Mouse (Mus musculus) mesoderm, embryonic 11.5 days (tissue): ENCODE measurements around the gene BC005624.
"Not testable (repeated sequence)": the region's sequence is repeated elsewhere in the genome, so short reads cannot be mapped to it uniquely, and the experiment has no call there.

Experiments used
- DNase-seq: peaks from one replicate; pipeline ENCODE4 v3.0.0-alpha.2; 2012; ENCODE audit warnings: low read depth, low spot score

BC005624 gene

DNA sequence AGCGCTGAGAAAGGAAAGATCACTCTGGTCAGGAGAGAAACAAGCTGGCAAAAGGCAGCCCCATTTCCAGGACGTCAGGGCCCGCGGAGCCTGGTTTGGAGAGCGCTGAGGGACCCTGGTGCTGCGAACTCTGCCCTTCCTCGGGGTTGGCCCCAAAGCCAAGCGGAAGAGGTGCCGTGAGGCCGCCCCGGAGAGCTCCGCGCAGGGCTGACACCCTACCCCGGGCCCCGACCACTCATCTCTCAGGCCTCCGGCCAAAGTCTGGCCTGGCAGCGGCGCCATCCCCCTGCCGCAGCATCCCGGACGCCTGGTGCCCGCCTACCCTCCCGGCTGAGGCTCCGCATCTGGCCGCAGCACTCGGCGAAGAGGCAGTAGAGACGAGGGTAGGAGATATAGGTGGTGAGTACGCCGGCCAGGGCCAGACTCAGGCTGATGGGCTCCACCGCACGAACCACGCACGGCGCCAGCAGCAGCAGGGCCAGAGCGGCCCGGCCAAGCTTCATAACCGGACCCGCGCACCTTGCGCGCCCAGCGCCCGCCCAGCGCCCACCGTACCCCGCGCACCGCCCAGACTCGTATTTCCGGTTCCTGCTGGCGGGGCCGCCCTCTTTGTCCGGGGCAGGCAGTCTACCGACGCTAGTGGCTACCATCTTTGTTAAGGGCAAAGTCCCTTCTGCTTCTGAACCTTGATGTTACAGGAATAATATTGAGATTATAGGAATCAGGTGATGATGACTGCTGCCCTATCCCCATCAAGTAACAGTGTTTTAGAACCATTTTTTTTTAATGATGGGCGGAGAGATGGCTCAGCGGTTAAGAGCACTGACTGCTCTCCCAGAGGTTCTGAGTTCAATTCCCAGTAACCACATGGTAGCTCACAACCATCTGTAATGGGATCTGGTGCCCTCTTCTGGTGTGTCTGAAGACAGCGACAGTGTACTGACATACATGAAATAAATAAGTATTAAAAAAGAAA lies 14.4 kb downstream of the BC005624 start, which contains the start of gene Tor1a:
Tor1a (minus strand) TSS at position 582 of the 976 bp plus-strand sequence.
- peak; percentile 90 for DNase-seq

DNA sequence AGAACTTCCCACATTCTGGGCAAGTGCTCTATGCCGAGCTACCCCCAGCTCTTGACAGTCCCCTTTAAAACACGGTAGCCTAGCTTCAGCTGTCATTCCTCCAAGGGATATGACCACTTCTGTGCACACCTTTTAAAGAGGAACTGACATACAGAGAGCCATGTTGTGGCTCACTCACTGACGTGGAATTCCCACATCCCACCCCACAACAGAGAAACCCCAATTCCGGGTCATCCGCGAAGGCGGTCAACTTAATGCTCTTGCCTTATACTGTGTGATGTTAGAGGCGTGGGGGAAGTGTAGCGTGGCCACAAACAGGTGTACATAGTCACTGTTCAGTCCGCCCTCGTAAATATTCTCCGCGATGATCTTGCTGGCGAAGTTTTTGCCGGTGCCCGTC lies 15.2 kb downstream of the BC005624 start:
- no peak for DNase-seq

DNA sequence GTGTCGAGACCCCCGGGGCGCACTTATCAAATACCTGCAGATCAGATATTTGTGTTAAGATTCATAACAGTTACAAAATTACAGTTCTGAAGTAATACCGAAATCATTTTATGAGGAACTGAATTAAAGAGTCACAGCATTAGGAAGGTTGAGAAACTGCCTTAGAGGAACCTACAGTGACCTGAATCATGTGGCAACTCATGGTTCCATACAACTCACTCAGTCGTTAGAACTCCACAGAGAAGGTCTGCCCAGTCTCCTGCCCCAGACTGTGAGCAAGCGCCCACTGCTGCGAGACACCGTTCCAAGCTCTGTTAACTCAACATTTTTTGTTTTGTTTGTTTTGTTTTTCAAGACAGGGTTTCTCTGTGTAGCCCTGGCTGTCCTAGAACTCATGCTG lies 16.4 kb downstream of the BC005624 start:
- DNase-seq = no peak

DNA sequence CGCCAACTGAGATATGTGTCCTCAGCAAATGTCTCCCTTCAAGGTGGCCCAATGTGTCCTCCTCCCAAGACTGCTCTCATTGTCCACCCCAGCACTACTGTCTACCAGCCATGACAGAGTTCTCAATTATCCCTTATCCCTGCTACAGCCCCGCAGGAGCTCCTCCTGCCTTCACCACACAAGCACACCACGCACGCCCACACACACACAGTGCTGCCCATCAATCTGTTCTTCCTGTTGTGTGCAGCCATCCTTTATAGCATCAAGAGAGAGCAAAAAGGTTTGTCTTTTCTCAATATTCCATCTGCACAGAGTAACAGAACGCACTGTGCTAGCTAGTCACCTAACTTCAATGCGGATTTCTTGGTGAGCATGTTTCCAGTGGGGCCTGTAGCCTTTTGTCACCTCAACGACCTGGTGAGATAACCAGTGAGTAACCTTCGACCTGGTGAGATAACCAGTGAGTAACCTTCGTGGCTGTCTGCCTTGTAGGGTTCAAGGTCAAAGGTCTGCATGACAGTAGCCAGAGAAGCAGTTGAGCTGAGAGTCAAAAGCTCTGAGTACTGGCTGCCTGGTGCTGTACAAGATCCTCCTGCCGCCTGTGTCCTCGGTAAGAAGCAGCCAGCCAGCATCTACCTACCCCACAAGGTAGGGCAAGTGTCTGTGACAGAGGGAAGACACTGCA lies 19.3 kb downstream of the BC005624 start:
- DNase-seq = no peak

DNA sequence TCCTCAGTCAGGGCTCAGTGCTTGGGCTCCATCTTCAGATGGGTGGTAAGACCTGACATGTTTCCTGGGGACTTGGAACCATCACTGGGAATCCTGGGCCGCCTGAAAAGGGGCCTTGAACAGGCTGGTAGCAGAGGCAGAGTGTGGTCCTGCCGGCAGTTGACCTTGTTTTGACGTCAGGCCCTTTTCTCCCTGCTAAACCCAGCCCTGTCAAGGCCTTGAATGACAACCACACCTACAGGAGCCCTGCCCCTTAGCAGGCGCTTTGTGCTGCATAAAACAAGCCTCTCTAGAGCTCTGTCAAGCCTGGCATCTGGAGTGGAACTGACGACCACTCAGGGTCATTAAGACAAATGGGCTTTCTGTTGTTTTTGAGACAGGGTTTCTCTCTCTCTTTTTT lies 22.1 kb downstream of the BC005624 start:
- DNase-seq = no peak

DNA sequence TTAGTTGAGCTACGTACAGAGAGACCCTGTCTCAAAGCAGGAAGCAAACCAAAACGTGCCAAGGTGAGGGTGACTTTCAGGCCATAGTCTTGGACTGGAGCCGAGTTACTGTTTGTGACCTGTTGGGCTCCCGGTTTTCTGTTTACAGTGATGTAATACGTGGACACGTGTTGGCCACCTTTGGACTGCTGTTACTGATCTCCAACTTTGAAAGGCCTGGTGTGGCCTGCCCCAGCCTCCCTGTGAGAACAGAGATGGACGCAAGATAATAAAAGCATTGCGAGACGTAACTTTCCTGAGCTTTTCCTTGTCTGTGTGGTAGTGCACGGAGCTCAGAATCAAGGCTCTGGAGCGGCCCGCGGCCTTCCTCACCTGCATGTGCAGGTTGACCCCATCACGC lies 23.3 kb downstream of the BC005624 start:
- DNase-seq = no peak

DNA sequence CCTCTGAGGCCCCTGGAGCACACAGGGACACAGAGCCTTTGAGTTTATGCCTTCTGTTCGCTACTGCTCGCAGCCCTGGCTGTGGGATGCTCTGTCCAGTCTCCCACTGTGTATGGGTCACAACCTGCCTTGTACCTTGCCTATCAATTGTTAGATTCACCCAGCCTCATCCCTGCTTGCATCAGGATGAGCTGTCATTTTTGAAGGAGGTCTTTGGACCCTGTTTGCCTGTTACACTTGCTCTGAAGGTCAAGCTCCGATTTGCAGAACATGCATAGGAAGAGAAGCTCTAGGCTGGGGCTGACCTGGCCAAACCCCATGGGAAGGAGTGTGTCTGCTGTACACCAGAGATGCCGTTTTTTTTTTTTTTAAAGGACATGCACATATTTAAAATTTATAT lies 24.5 kb downstream of the BC005624 start:
- no peak for DNase-seq

DNA sequence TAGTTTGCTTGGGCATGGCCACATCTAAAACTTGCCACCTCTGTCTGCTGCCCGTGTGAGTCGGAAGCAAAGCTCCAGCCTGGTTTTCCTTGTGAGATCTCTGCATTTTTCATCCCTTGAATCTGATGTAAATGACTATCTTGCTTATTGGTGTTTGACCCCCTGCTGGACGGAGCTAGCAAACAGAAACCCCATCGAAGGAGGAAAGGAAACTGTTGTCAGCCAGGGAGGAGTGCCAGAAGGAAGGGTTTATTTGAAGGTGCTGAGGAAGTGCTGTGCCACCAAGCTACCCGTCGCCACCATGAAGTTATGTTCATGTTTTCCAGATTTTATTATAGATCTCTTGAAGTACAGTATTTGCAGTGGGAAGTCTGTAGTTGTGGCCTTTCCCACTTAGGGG lies 27.2 kb downstream of the BC005624 start:
- DNase-seq = no peak

DNA sequence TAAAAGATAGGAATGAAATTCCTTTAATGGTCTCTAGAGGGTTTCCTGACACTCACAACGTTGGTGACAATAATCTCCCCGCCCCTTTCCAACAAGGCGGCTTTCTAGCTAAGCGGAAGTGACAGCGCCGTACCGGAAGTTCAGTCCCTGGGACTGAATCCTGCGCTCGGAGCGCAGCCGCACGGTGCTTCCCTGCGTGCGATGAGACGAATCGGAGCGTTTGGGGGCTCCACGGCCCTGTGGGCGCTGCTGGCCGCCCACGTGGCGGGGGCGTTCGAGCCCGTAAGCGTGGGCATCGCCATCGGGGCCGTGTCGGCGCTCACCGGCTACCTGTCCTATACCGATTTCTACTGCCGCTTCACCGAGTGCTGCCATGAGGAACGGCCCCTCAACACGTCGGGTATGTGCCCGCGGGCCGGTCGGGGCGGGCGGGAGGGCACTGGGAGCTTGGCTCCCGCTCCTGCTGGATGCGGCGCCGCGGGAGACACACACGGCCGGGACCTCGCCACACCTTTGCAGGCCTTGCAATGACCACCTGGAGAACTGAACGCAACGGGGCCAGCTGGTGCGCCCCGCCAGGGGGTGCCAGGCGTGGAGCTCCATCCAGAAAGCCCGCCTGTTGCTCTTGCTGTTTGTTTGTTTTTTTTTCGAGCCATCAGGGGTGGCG lies 29.0 kb downstream of the BC005624 start, which contains the start of gene Tor1b:
Tor1b (plus strand) TSS at position 136 of the 667 bp plus-strand sequence.
- peak; percentile 92 for DNase-seq

DNA sequence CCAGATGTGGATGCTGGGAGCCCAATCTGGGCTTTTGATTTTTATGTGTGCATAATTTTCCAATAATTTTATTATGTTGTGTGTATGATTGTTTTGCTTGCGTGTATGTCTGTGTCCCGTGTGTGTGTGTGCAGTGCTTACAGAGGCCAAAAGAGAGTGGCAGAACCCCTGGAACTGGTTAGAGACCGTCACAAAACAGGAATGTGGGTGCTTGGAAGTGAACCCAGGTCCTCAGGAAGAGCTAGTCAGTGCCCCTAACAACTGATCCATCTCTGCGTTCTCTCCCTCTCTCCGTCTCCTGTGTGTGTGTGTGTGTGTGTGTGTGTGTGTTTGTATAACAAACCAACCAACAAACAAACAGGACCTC lies 29.6 kb downstream of the BC005624 start:
- DNase-seq = no peak

DNA sequence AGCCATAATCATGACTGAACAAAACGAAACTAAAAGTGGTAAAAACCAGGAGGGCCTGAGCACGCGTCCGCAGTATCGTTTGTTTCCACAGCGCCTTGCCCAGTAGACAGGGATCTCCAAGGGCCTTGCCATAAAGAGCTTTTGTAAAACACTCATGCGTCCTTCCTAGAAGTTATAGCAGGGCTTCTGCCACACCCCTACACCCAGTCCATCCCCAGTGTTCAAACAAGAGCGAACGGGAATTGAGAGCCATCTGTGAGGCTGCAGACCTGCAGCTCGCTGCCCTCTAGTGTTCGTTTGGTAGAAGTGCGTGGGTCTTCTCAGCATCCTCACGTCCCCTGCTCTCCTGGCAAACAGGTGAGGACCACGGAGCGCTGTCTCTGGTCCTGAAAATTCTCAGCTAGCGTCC lies 39.4 kb downstream of the BC005624 start:
- DNase-seq = peak; percentile 87

DNA sequence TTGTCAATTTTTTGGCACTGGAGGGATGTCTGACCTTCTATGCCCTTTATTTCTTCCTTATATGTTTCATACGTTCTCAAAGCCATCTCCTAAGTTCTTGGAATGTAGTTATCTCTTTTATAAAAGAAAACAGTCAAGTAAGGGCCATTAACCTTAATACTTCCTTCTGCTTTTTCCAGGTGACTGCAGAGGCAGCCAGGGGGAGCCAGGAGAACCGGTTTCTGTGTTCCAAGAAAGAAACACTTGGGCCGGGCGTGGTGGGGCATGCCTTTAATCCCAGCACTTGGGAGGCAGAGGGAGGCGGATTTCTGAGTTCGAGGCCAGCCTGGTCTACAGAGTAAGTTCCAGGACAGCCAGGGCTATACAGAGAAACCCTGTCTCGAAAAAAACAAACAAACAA lies 39.9 kb downstream of the BC005624 start:
- DNase-seq = not testable (repeated sequence)

DNA sequence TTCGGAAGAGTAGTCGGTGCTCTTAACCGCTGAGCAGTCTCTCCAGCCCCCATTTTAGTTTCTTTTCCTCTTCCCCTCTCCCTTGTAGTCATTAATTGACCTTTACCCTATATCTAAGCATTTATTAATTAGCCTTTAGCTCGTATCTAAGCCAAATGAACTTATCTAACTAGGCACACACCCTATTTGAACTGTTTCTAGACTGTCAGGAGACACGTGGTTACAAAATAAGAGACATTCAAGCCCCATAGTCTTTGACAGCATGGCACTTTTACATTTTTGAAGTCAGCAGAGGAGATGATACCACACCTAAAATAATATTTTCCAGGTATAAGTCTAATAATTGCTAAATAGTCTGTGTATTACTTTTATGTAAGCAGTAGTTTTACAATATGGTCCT lies 40.4 kb downstream of the BC005624 start:
- DNase-seq = no peak

DNA sequence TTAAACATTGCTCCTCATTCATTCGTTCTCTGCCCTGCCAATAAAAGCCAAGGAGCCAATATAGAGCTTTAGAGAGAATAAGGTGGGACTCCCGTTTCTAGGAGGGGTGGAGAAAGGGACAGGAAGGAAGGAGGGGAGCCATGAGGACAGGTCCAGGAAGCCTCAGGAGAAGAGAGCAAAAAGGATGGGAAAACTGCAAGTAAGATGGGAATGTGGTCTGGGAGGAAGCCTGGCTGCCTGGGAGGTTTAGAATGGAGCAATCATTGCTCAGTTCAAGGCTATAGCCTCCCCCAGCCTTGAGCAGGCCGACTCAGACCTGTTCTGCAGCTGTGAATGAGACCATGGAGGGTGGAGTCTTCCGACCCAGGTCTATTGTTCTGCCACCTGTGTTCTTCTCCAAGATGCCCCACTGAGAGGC lies 43.4 kb downstream of the BC005624 start:
- DNase-seq = no peak

DNA sequence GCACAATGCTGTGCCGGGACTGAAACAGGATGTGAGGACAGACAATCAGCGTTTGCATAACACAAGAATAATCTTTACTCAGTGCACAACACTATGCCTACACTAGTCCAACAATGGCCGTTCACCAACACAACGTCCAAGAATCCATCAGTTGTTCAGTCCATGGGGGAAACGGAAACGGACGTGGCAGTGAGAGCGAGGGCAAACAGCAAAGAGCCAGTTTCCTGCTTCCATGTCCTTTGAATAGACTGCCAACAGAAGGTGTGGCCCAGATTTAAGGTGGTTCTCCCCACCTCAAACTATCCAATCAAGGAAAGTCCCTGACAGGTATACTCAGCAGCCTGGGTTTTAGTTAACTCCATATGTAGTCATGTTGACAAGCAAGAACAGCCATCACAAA lies 44.3 kb downstream of the BC005624 start:
- DNase-seq = no peak

DNA sequence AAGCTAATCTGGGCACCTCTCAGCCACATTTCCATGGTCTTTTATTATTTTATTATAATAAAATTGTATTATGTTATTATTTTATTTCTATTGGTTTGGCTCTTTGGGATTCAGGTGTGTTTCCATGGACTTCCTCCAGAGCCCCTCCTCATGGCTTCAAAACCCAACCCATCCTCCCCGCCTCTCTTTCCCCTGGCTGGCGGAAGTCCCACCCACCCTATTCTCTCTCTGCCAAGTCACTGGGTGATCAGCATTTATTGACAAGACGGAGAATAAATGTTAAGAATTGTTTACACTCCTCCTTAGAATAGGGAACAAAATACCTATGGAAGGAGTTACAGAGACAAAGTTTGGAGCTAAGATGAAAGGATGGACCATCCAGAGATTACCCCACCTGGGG lies 45.2 kb downstream of the BC005624 start:
- DNase-seq = no peak

DNA sequence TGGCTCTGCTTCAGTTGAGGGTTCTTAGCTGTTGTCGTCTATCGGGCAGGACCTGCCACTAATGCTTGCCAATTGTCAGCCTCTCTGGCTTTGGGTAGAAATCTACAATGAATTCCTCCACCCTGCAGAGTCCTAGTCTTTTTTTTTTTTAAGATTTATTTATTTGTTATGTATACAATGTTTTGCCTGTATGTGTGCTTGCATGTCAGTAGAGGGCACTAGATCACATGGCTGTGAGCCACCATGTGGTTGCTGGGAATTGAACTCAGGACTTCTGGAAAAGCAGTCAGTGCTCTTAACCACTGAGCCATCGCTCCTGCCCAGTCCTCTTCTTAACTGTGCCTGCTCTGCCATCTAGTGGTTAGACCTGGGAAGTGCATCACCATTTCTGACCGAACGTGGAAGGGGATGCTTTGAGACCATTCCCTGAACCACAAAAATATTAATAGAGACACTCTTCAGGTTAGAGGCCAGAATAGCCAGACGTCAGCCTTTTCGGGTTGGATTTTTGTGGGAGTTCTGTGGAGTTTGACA lies 48.0 kb downstream of the BC005624 start:
- DNase-seq = peak; percentile 87

DNA sequence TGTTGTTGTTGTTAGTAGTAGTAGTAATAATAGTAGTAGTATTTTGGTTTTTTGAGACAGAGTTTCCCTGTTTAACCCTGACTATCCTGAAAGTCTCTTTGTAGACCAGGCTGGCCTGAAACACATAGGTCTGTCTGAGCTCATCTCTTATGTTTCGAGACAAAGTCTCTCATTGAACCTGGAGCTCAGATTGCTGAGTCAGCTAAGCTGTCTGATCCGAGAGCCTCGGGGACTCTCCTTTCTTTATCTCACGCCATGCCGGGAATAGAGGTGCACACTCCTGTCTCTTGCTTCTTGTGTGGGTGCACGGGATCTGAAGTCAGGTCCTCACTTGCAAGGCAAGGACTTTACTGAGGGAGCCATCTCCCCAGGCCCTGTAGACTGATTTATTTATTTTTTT lies 49.0 kb downstream of the BC005624 start:
- DNase-seq = no peak

DNA sequence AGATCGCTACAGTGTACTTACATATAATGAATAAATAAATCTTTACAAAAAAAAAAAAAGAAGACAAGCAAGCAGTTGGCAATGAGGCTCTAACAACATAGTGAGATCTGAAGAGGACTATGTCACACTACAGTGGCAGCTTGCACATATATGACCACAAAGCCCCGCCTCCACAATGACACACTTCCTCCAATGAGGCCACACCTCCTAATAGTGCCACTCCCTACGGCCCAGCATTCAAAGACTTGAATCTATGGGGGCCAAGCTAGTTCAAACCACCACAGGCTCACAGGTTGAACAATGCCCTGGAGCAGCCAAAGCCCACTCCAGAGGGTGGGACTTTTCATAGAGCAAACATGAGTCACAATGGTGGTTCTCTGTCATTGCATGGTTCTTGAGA lies 50.1 kb downstream of the BC005624 start:
- DNase-seq = no peak

DNA sequence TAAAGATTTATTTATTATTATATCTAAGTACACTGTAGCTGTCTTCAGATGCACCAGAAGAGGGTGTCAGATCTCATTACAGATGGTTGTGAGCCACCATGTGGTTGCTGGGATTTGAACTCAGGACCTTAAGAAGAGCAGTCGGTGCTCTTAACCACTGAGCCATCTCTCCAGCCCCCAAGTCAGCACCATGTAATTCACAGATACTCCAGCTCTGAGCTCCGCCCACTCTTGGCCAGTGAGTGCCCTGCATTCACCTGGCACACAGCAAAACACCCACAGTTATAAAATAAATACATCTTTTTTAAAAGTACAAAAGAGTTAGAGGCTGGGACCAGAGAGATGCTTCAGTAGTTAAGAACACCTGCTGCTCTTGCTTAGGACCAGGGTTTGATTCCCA lies 51.2 kb downstream of the BC005624 start:
- not testable (repeated sequence) for DNase-seq

DNA sequence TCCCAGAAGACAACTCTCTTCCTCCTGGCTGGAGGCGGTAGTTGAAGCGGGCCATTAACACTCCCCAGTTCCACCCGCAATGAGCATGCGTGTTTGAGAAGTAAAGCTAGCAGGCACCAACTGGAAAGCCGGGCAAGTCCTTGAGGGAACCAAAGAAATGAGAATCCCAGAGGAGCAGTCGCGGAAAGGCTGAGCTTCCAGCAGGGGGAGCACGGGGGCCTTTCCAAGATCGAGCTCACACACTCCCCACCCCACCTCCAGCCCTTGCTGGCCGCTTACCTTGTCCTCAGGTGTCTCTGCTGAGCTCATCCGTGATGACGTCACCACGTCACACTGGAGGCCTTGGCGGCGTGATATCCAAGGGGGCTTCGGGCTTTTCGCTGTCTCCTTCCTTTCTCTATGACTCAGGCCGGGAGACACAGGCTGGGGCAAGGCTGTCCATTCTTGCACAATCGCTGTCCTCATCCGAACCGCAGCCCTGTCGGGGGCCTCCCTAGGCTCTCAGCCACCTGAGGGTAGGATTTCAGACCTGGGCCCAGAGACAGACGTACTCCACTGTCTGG lies 52.4 kb downstream of the BC005624 start, which contains the start of gene Ptges:
Ptges (minus strand) TSS at position 381 of the 563 bp plus-strand sequence.
- DNase-seq = peak; percentile 73
